Mouse (Mus musculus) liver, postnatal 0 days (tissue): ENCODE data around the gene Lao1. TPM values are rescaled to one million over a fixed set of nuclear protein-coding genes. Genes with fewer than 3 reads are reported as not detected.

Experiments
- ATAC-seq: fragments of 200-750 bp; cut with Nextera tagmentation; 2 replicates; pipeline ENCODE4 v1.8.0; 2017; ENCODE audit warnings: mild to moderate bottlenecking, moderate library complexity
- DNase-seq: peaks from one replicate; pipeline ENCODE4 v3.0.0-alpha.2; 2016
- H3K27ac ChIP-seq: fragments of 300-500 bp; sonication (generic); 2 replicates; pipeline ENCODE4 v1.5.1; 2014; ENCODE audit warnings: antibody characterized with exemption, moderate library complexity, mild to moderate bottlenecking, low read depth
- H3K27me3 ChIP-seq: fragments of 300-500 bp; sonication (generic); 2 replicates; pipeline ENCODE4 v1.6.1; 2014; ENCODE audit warnings: low read length, control low read depth, mixed read lengths; ENCODE audit not compliant: insufficient read depth
- H3K36me3 ChIP-seq: fragments of 300-500 bp; sonication (generic); replicated peaks from 2 replicates; pipeline ENCODE4 v1.6.1; 2014; ENCODE audit warnings: mild to moderate bottlenecking, control low read depth, low read length, moderate library complexity, mixed read lengths; ENCODE audit not compliant: insufficient read depth
- H3K4me1 ChIP-seq: fragments of 300-500 bp; sonication (generic); 2 replicates; pipeline ENCODE4 v1.6.1; 2014; ENCODE audit warnings: antibody characterized with exemption, mild to moderate bottlenecking, control low read depth; ENCODE audit not compliant: insufficient read depth
- H3K4me2 ChIP-seq: fragments of 300-500 bp; sonication (generic); 2 replicates; pipeline ENCODE4 v1.6.1; 2014; ENCODE audit warnings: low read depth, mild to moderate bottlenecking, low read length, moderate library complexity, mixed read lengths
- H3K4me3 ChIP-seq: fragments of 300-500 bp; sonication (generic); 2 replicates; pipeline ENCODE4 v1.5.1; 2014; ENCODE audit warnings: low read depth, low read length
- H3K9ac ChIP-seq: fragments of 300-500 bp; sonication (generic); replicated peaks from 2 replicates; pipeline ENCODE4 v1.6.1; 2014; ENCODE audit warnings: mild to moderate bottlenecking, moderate library complexity
- H3K9me3 ChIP-seq: fragments of 300-500 bp; sonication (generic); 2 replicates; pipeline ENCODE4 v1.6.1; 2016; ENCODE audit warnings: mild to moderate bottlenecking, control low read depth, low read length, mixed read lengths
- CTCF ChIP-seq: sonication (generic); IDR thresholded peaks from 2 replicates; pipeline ENCODE4 v1.5.1; 2016; ENCODE audit warnings: antibody characterized with exemption, low read depth
- EP300 ChIP-seq: IDR thresholded peaks from 2 replicates; pipeline ENCODE4 v1.6.1; 2016; ENCODE audit warnings: antibody characterized with exemption, low read depth, mild to moderate bottlenecking
- WGBS: fragments of 180-500 bp; shearing (Covaris S2); extraction: QIAGEN DNeasy Blood & Tissue Kit; methylation state at CpG from one replicate; pipeline ENCODE4 v1.1.7; 2014; ENCODE audit not compliant: insufficient replicate concordance; 5-methylcytosine and 5-hydroxymethylcytosine counted together
- polyA plus RNA-seq: library from polyadenylated mRNA; unstranded; fragments of >200 nt; fragmentation: Nextera tagmentation; extraction: Ambion mirVana; gene quantifications from 2 replicates; pipeline ENCODE4 v1.2.1, GENCODE M21; 2015

Lao1 gene
- polyA plus RNA-seq, 1 experiment from 2014 or later, result not detected

- TF ChIP-seq CTCF (no peak), EP300 (no peak)
- DNase-seq, result no peak
- 73% methylated on average over 4 of the region's 4 CpGs for WGBS
- no peak for ATAC-seq
- H3K4me1 ChIP-seq, result no peaks in the 10 kb centered on the region
- no peak overlapping the region for H3K4me2 ChIP-seq
- no peaks in the 10 kb centered on the region for H3K36me3 ChIP-seq
- H3K27ac ChIP-seq, result no peak overlapping the region
- no peaks in the 10 kb centered on the region for H3K9me3 ChIP-seq
- no peak overlapping the region for H3K9ac ChIP-seq
- no peaks in the 10 kb centered on the region for H3K27me3 ChIP-seq
- no peak overlapping the region for H3K4me3 ChIP-seq
Observed at GRCm38 (mm10) chr4:118985291-118985690, 23.9 kb downstream of the Lao1 start.

GRCm38 (mm10) chr4:118988535-118988934 is 27.2 kb downstream of the Lao1 start:
- Histone ChIP-seq H3K4me3 (no peak overlapping the region), H3K27me3 (no peaks in the 10 kb centered on the region), H3K4me2 (no peak overlapping the region), H3K27ac (no peak overlapping the region), H3K36me3 (no peaks in the 10 kb centered on the region), H3K9ac (no peak overlapping the region), H3K4me1 (no peaks in the 10 kb centered on the region), H3K9me3 (no peaks in the 10 kb centered on the region)
- TF ChIP-seq CTCF, result peak; percentile 79
- no peak for TF ChIP-seq EP300
- 5% methylated on average over 3 of the region's 3 CpGs for WGBS
- no peak for ATAC-seq
- DNase-seq, result no peak

GRCm38 (mm10) chr4:118989331-118989730 is 28.0 kb downstream of the Lao1 start:
- 24% methylated on average over 12 of the region's 12 CpGs for WGBS

DNA sequence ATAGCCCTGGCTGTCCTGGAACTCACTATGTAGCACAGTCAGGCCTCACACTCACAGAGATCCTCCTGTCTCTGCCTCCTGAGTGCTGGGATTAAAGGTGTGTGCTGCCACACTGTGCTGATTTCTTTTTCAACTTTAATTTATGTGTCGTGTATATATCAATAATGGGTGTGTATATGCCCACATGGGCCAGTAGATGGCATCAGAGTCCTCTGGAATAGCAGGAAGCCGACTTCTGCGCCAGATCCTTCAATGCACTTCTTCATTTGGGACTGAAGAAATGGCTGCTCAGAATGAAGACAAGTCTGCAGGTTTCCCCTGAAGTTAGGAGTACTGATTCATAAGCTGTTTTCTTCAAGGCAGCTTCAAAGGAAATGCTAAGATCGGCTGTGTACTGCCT is 30.4 kb downstream of the Lao1 start:
- no peaks in the 10 kb centered on the region for H3K27me3 ChIP-seq
- TF ChIP-seq CTCF (peak; percentile 71), EP300 (no peak)
- no peaks in the 10 kb centered on the region for H3K4me1 ChIP-seq
- H3K27ac ChIP-seq, result no peak overlapping the region
- no peak overlapping the region for H3K4me2 ChIP-seq
- H3K36me3 ChIP-seq, result no peaks in the 10 kb centered on the region
- H3K4me3 ChIP-seq, result no peak overlapping the region
- no peak overlapping the region for H3K9ac ChIP-seq
- peaks cover 4% of the 10 kb centered on the region for H3K9me3 ChIP-seq
- WGBS, result 35% methylated on average over 4 of the region's 4 CpGs
- DNase-seq (no peak), ATAC-seq (no peak)

More at GRCm38 (mm10) chr4:118989331-118989730, 28.0 kb downstream of the Lao1 start:
- Histone ChIP-seq H3K4me3 (no peak overlapping the region), H3K4me2 (no peak overlapping the region), H3K27me3 (no peaks in the 10 kb centered on the region), H3K27ac (no peak overlapping the region), H3K9ac (no peak overlapping the region), H3K9me3 (peaks cover 2% of the 10 kb centered on the region), H3K36me3 (no peaks in the 10 kb centered on the region), H3K4me1 (no peaks in the 10 kb centered on the region)
- ATAC-seq (no peak), DNase-seq (no peak)
- TF ChIP-seq CTCF (no peak), EP300 (no peak)

DNA sequence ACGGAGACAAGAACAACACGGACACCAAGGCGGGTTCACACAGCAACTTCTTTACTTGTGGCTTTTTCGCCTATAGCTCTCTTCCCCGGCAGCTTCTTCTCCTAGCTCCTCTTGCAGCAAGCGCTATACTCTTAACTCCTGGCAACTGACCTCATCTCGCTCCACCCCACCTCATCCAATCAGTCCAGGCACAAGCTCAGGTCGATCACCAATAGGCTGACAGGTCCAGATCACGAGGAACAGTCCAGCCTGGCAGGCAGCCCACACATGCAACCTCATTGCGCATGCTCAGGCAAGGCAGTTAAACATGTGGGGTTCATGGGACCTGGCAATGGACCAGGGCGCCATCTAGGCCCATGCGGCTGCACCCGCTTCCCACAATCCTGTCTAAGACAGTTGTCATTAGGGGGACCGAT is 35.8 kb downstream of the Lao1 start:
- no peak overlapping the region for H3K9ac ChIP-seq
- ATAC-seq (no peak), DNase-seq (no peak)
- TF ChIP-seq EP300 (no peak), CTCF (no peak)
- no peak overlapping the region for H3K27ac ChIP-seq
- no peaks in the 10 kb centered on the region for H3K27me3 ChIP-seq
- no peaks in the 10 kb centered on the region for H3K36me3 ChIP-seq
- no peak overlapping the region for H3K4me2 ChIP-seq
- no peak overlapping the region for H3K4me3 ChIP-seq
- no peaks in the 10 kb centered on the region for H3K4me1 ChIP-seq
- peaks cover 4% of the 10 kb centered on the region for H3K9me3 ChIP-seq
- WGBS, result 90% methylated on average over 14 of the region's 14 CpGs

DNA sequence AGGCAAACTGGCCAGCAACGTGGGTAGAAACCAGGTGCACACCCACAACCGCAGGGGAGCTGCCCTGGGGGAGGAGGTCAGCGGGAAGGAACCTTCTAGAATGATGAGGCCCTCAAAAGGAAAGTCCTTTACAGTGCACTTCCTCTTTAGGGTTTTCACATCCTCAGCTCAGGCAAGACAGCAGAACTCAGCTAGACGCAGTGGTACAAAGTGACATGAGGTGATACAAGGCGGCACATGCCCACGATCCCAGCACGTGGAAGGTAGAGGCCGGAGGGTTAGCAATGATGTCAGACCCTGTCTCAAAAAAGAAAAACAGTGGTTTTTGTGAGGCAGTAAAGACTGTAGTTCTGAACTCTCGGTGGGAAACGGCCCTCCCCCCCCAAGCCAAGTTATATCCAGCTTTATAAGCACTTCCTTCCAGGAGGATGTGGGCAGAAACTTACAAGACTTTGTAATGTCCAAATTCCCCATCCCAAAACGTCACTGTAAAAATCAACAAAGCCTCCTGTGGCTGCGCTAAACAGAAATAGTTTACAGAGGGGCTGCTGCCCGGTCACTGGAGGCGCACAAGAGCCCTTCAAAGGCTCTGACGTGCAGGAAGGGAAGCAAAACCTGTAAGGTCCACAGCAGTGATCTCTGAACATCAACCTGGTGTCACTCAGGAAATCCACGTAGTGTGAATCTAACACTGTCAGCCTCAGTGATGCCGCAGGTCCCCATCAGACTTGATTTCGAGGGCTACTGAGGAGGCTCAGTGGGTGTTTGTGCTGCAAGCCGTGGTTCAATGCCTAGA is 38.5 kb downstream of the Lao1 start:
- no peaks in the 10 kb centered on the region; the same call in 1 of the 2 replicates for H3K9me3 ChIP-seq
- ATAC-seq, result peak; percentile 70
- peak; percentile 58 for DNase-seq
- WGBS, result 22% methylated on average over 19 of the region's 19 CpGs
- peak overlapping the region; percentile 29 for H3K27ac ChIP-seq
- H3K4me1 ChIP-seq, result 0 out of 2 replicates have a peak, but pooled peaks cover 2% of the 10 kb centered on the region
- no peaks in the 10 kb centered on the region for H3K36me3 ChIP-seq
- peak overlapping the region; percentile 44 for H3K4me2 ChIP-seq
- TF ChIP-seq EP300 (no peak), CTCF (0 out of 2 replicates have a peak, but pooled peaks have one; percentile 12)
- peaks cover 3% of the 10 kb centered on the region; the same call in 1 of the 2 replicates for H3K27me3 ChIP-seq
- H3K4me3 ChIP-seq, result no peak overlapping the region
- no peak overlapping the region for H3K9ac ChIP-seq
